Mouse (Mus musculus) olfactory bulb, adult 2 months (tissue): Measurements from ENCODE around the gene Sf3a2.

ENCODE experiments used
- CTCF ChIP-seq: fragments of 200-500 bp; IDR thresholded peaks from 2 replicates; pipeline ENCODE4 v1.5.1; 2012; ENCODE audit warnings: low read depth, mild to moderate bottlenecking, low read length, moderate library complexity; ENCODE audit not compliant: insufficient read depth
- POLR2A ChIP-seq: fragments of 200-500 bp; IDR thresholded peaks from 2 replicates; pipeline ENCODE4 v1.6.1; 2012; ENCODE audit warnings: mild to moderate bottlenecking, low read depth, low read length, moderate library complexity; ENCODE audit not compliant: insufficient read depth

DNA sequence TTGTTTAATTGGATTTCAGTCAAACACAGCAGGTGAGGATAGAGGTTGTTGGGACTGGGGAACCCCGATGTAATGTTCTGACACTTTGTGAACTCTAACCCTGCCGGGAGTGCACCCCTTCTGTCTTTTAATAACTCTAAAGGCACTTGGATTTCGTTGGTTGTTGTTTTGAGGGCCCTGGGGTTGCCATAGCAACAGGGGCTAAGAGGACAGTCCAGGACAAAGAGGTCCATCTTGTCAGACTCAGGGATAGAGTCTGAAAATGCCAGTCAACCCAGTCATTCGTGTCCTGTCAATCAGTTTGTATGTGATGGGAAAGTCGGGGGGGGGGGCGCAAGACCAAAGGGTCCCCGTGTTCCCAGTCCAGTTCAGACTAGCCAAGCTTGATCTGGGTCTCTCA is 34.8 kb downstream of the Sf3a2 start:
- TF ChIP-seq CTCF = no peak
- TF ChIP-seq POLR2A = no peak
